Comparison of ENCODE assay signal across 13 mouse cellular contexts in genomic region chr13:34294212-34294611, GRCm38 (mm10). TPM values are rescaled to one million over a fixed set of nuclear protein-coding genes. Genes with fewer than 3 reads are reported as not detected.
DNase-seq lines count a peak whose midpoint lies in the region; ATAC-seq and TF ChIP-seq lines count a peak whose summit lies in the region.
"Had no signal": no experiment of that assay in that cellular context is flagged by ENCODE, and none has a peak within 500 bp of the region (broad histone marks: within the 10 kb centered on the region; RNA-seq: fewer than 3 reads in every experiment).

No protein-coding gene starts in this region.

- H3K4me3 ChIP-seq in heart, postnatal 0 days (ENCODE audit: low read depth, low read length) = no peak overlapping the region
- no peak overlapping the region for H3K4me3 ChIP-seq in heart, embryonic 10.5 days
- H3K4me3 ChIP-seq in liver, embryonic 15.5 days (replicated peaks) = no peak overlapping the region
- no peak overlapping the region for H3K4me3 ChIP-seq in liver, embryonic 11.5 days (ENCODE audit: low read depth, low read length)
- H3K4me3 ChIP-seq in cortical plate, adult 2 months (ENCODE audit: insufficient read depth, low read length) = no peak overlapping the region
- no peak overlapping the region for H3K4me3 ChIP-seq in stomach, postnatal 0 days (ENCODE audit: low read depth, low read length)
- H3K4me3 ChIP-seq: hindbrain, embryonic 15.5 days; limb, embryonic 15.5 days had no signal

- TF ChIP-seq CTCF in heart, postnatal 0 days (IDR thresholded peaks at IDR 0.05; ENCODE audit: low read depth) = peak; percentile 42
- TF ChIP-seq CTCF in cortical plate, adult 2 months (IDR thresholded peaks at IDR 0.05; ENCODE audit: extremely low read depth, insufficient read depth, low read length) = 0 out of 2 replicates have a peak, but pooled peaks have one; percentile 7
- peak; percentile 53 for TF ChIP-seq CTCF in stomach, postnatal 0 days (IDR thresholded peaks at IDR 0.05; ENCODE audit: low read depth)

- ATAC-seq in heart, postnatal 0 days (ENCODE audit: insufficient read depth, low read depth) = peak; percentile 77
- ATAC-seq in liver, embryonic 15.5 days (ENCODE audit: insufficient read depth) = no peak
- no peak for ATAC-seq in liver, embryonic 11.5 days (replicated peaks; ENCODE audit: low FRiP score)
- ATAC-seq in stomach, postnatal 0 days (ENCODE audit: low FRiP score, low TSS enrichment) = no peak

- H3K4me2 ChIP-seq in heart, postnatal 0 days (ENCODE audit: low read depth, low read length) = no peak overlapping the region
- no peak overlapping the region for H3K4me2 ChIP-seq in liver, embryonic 15.5 days
- H3K4me2 ChIP-seq in liver, embryonic 11.5 days = no peak overlapping the region
- no peak overlapping the region for H3K4me2 ChIP-seq in stomach, postnatal 0 days (replicated peaks; ENCODE audit: low read depth)
- H3K4me2 ChIP-seq: hindbrain, embryonic 15.5 days; limb, embryonic 15.5 days had no signal

- no peaks in the 10 kb centered on the region for H3K4me1 ChIP-seq in heart, postnatal 0 days (ENCODE audit: control insufficient read depth, insufficient read depth)
- no peaks in the 10 kb centered on the region for H3K4me1 ChIP-seq in heart, embryonic 10.5 days
- H3K4me1 ChIP-seq in liver, embryonic 15.5 days (replicated peaks) = peaks cover 34% of the 10 kb centered on the region
- H3K4me1 ChIP-seq in liver, embryonic 11.5 days (replicated peaks; ENCODE audit: control insufficient read depth, insufficient read depth, low read length) = peaks cover 7% of the 10 kb centered on the region
- H3K4me1 ChIP-seq in cortical plate, adult 2 months (ENCODE audit: control insufficient read depth, insufficient read depth, low read length) = peaks cover 5% of the 10 kb centered on the region
- no peaks in the 10 kb centered on the region; the same call in 1 of the 2 replicates for H3K4me1 ChIP-seq in stomach, postnatal 0 days (replicated peaks; ENCODE audit: control insufficient read depth, insufficient read depth)
- H3K4me1 ChIP-seq: hindbrain, embryonic 15.5 days; limb, embryonic 15.5 days had no signal

- H3K9me3 ChIP-seq in heart, postnatal 0 days (replicated peaks; ENCODE audit: control insufficient read depth, low read length) = no peaks in the 10 kb centered on the region
- no peaks in the 10 kb centered on the region for H3K9me3 ChIP-seq in heart, embryonic 10.5 days
- H3K9me3 ChIP-seq in liver, embryonic 15.5 days (replicated peaks) = no peaks in the 10 kb centered on the region
- H3K9me3 ChIP-seq in liver, embryonic 11.5 days (ENCODE audit: control insufficient read depth, low read length) = no peaks in the 10 kb centered on the region
- H3K9me3 ChIP-seq in stomach, postnatal 0 days (ENCODE audit: control insufficient read depth, low read length) = no peaks in the 10 kb centered on the region
- H3K9me3 ChIP-seq: hindbrain, embryonic 15.5 days; limb, embryonic 15.5 days had no signal

- no peak for TF ChIP-seq POLR2A in cortical plate, adult 2 months (IDR thresholded peaks at IDR 0.05; ENCODE audit: extremely low read depth, insufficient read depth, low read length)

- no peak for TF ChIP-seq EP300 in heart, postnatal 0 days (IDR thresholded peaks at IDR 0.05; ENCODE audit: low read depth)
- no peak for TF ChIP-seq EP300 in stomach, postnatal 0 days (optimal IDR thresholded peaks at IDR 0.05)

- WGBS in heart, postnatal 0 days = 31% methylated on average over 4 of the region's 4 CpGs
- 49% methylated on average over 4 of the region's 4 CpGs for WGBS in heart, embryonic 10.5 days
- WGBS in liver, embryonic 15.5 days (ENCODE audit: insufficient replicate concordance) = 82% methylated on average over 4 of the region's 4 CpGs
- 79% methylated on average over 4 of the region's 4 CpGs for WGBS in liver, embryonic 11.5 days
- 56% methylated on average over 4 of the region's 4 CpGs for WGBS in stomach, postnatal 0 days

- H3K27me3 ChIP-seq in heart, postnatal 0 days (ENCODE audit: control insufficient read depth, insufficient read depth, low read length) = no peaks in the 10 kb centered on the region
- no peaks in the 10 kb centered on the region for H3K27me3 ChIP-seq in heart, embryonic 10.5 days (ENCODE audit: insufficient read depth, poor library complexity, severe bottlenecking)
- H3K27me3 ChIP-seq in liver, embryonic 15.5 days = no peaks in the 10 kb centered on the region
- no peaks in the 10 kb centered on the region for H3K27me3 ChIP-seq in liver, embryonic 11.5 days (replicated peaks; ENCODE audit: control insufficient read depth, insufficient read depth, low read length)
- no peaks in the 10 kb centered on the region for H3K27me3 ChIP-seq in stomach, postnatal 0 days (ENCODE audit: control insufficient read depth, insufficient read depth, low read length)
- H3K27me3 ChIP-seq: hindbrain, embryonic 15.5 days; limb, embryonic 15.5 days had no signal

- DNase-seq in heart, postnatal 0 days (ENCODE audit: low spot score) = peak; percentile 61
- no peak for DNase-seq in heart, embryonic 10.5 days (ENCODE audit: low spot score)
- DNase-seq in liver, embryonic 11.5 days (ENCODE audit: low spot score) = no peak
- no peak for DNase-seq in stomach, postnatal 0 days (ENCODE audit: low spot score)
- DNase-seq in T-cell, adult 2 months (ENCODE audit: low spot score) = no peak
- no peak for DNase-seq in frontal cortex, postnatal 14 days (ENCODE audit: low spot score in 2 of 2)
- DNase-seq: adrenal gland, postnatal 14 days; B cell, adult 2 months; cerebellum, postnatal 25 days had no signal

- no peak overlapping the region for H3K27ac ChIP-seq in heart, postnatal 0 days (ENCODE audit: low read depth)
- no peak overlapping the region for H3K27ac ChIP-seq in heart, embryonic 10.5 days
- 0 out of 2 replicates have a peak overlapping the region, but pooled peaks have one; percentile 1 for H3K27ac ChIP-seq in liver, embryonic 15.5 days (replicated peaks)
- H3K27ac ChIP-seq in liver, embryonic 11.5 days (ENCODE audit: low read depth, low read length) = no peak overlapping the region; the same call in 1 of the 2 replicates
- 0 out of 2 replicates have a peak overlapping the region, but pooled peaks have one; percentile 29 for H3K27ac ChIP-seq in cortical plate, adult 2 months (ENCODE audit: insufficient read depth, low read length)
- H3K27ac ChIP-seq in stomach, postnatal 0 days (replicated peaks) = no peak overlapping the region
- H3K27ac ChIP-seq: hindbrain, embryonic 15.5 days; limb, embryonic 15.5 days had no signal

- no peak overlapping the region for H3K9ac ChIP-seq in heart, postnatal 0 days (replicated peaks; ENCODE audit: low read depth, low read length)
- no peak overlapping the region for H3K9ac ChIP-seq in liver, embryonic 15.5 days
- no peak overlapping the region for H3K9ac ChIP-seq in liver, embryonic 11.5 days (ENCODE audit: low read depth, low read length)
- H3K9ac ChIP-seq in stomach, postnatal 0 days (ENCODE audit: low read length) = no peak overlapping the region
- H3K9ac ChIP-seq: hindbrain, embryonic 15.5 days; limb, embryonic 15.5 days had no signal

- H3K36me3 ChIP-seq in heart, postnatal 0 days (replicated peaks; ENCODE audit: control insufficient read depth, insufficient read depth, low read length) = no peaks in the 10 kb centered on the region
- peaks cover 17% of the 10 kb centered on the region; the same call in 1 of the 2 replicates for H3K36me3 ChIP-seq in heart, embryonic 10.5 days
- peaks cover 84% of the 10 kb centered on the region for H3K36me3 ChIP-seq in liver, embryonic 15.5 days (replicated peaks)
- H3K36me3 ChIP-seq in liver, embryonic 11.5 days (ENCODE audit: control insufficient read depth, insufficient read depth, low read length) = peaks cover 7% of the 10 kb centered on the region; the same call in 1 of the 2 replicates
- H3K36me3 ChIP-seq in stomach, postnatal 0 days (ENCODE audit: control insufficient read depth, insufficient read depth, low read length) = no peaks in the 10 kb centered on the region; the same call in 1 of the 2 replicates
- H3K36me3 ChIP-seq: limb, embryonic 15.5 days had no signal

RNA-seq across cellular contexts. Expression of gene Slc22a23, which starts 50.8 kb away (rescaled TPM):
- total RNA-seq in heart, postnatal 0 days (2014; rRNA removed; ENCODE audit: low replicate concordance) = 13.9 and 18.9 TPM in 2 replicates
- polyA plus RNA-seq in heart, postnatal 0 days (2015; fragmentation: Nextera tagmentation; extraction: Ambion mirVana) = 1.4 and 1.5 TPM in 2 replicates
- polyA plus RNA-seq in heart, embryonic 10.5 days (2016; fragmentation: Nextera tagmentation; extraction: Ambion mirVana) = 5.1 TPM in 2 replicates
- polyA plus RNA-seq in liver, embryonic 15.5 days (2015; fragmentation: Nextera tagmentation; extraction: Ambion mirVana) = 7.4 and 9.1 TPM in 2 replicates
- 11.0 and 11.6 TPM in 2 replicates for polyA plus RNA-seq in liver, embryonic 11.5 days (2014; fragmentation: Nextera tagmentation; extraction: Ambion mirVana)
- 48.1 and 54.4 TPM in 2 replicates for polyA plus RNA-seq in cortical plate, adult 2 months (2012; rRNA removed)
- polyA plus RNA-seq in stomach, postnatal 0 days (2015; fragmentation: Nextera tagmentation; extraction: Ambion mirVana) = 6.9 and 7.5 TPM in 2 replicates

Comparison
In these comparisons a context has a peak if more than half of its experiments do, and no peak if none do; other contexts are left out.
1. H3K27ac ChIP-seq: peak in liver, embryonic 15.5 days (single experiment) and cortical plate, adult 2 months (single experiment); none in heart, postnatal 0 days (single experiment), heart, embryonic 10.5 days (single experiment), liver, embryonic 11.5 days (single experiment) and stomach, postnatal 0 days (single experiment).
2. Peak in every context shown above with its lines, with median percentiles within 50 percentile points of each other: CTCF ChIP-seq.